ENCODE assay signal across 26 mouse cellular contexts in the genomic region with DNA sequence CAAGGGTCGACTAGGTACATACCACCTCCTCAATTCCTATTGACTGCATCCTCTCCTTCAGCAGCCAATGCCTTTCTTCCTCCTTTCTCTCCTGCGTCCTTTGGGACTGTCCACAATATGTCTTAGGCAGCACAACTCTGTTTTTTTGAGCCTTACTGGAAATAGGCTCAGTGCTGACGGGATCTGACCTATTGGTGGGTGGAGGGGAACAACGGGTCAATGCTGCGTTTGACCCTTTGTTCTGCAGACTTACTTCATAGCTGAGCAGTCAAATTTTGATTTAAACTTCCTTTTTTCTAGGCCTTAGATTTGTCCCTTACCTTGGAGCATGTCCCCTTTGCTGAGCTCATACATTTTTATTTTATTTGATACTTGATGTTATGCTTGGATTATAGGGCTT.
A peak's percentile ranks its signal among the peaks of the same experiment; 100 is the strongest.
DNase-seq lines count a peak whose midpoint lies in the region; ATAC-seq and TF ChIP-seq lines count a peak whose summit lies in the region.
"Had no signal": no experiment of that assay in that cellular context is flagged by ENCODE, and none has a peak within 500 bp of the region (broad histone marks: within the 10 kb centered on the region; RNA-seq: fewer than 3 reads in every experiment).

No protein-coding gene starts in this region.

- H3K9ac ChIP-seq in kidney, embryonic 15.5 days: no peak overlapping the region
- H3K9ac ChIP-seq: embryonic facial prominence, embryonic 12.5 days; hindbrain, embryonic 14.5 days; limb, embryonic 12.5 days; midbrain, embryonic 15.5 days; neural tube, embryonic 15.5 days had no signal

- no peak for TF ChIP-seq CTCF in kidney, adult 2 months (conservative IDR thresholded peaks at IDR 0.05; ENCODE audit: insufficient read depth, insufficient read length, low read depth, low read length)
- TF ChIP-seq CTCF in testis, adult 2 months (IDR thresholded peaks at IDR 0.05; ENCODE audit: control insufficient read depth, insufficient read depth, insufficient replicate concordance, low read depth, low read length): no peak

- H3K27me3 ChIP-seq in kidney, adult 2 months (replicated peaks; ENCODE audit: control insufficient read depth, insufficient read depth, low read length): no peaks in the 10 kb centered on the region
- H3K27me3 ChIP-seq in kidney, embryonic 15.5 days: no peaks in the 10 kb centered on the region
- H3K27me3 ChIP-seq in testis, adult 2 months (ENCODE audit: control insufficient read depth, insufficient read depth, low read length): no peaks in the 10 kb centered on the region
- H3K27me3 ChIP-seq: embryonic facial prominence, embryonic 12.5 days; limb, embryonic 12.5 days; midbrain, embryonic 15.5 days; neural tube, embryonic 15.5 days had no signal

- H3K9me3 ChIP-seq in kidney, embryonic 15.5 days (replicated peaks): no peaks in the 10 kb centered on the region
- H3K9me3 ChIP-seq: embryonic facial prominence, embryonic 12.5 days; limb, embryonic 12.5 days; midbrain, embryonic 10.5 days; midbrain, embryonic 15.5 days; neural tube, embryonic 15.5 days had no signal

- no peaks in the 10 kb centered on the region for H3K4me1 ChIP-seq in kidney, adult 2 months (ENCODE audit: control insufficient read depth, insufficient read depth, low read length)
- H3K4me1 ChIP-seq in kidney, embryonic 15.5 days: 0 out of 2 replicates have a peak, but pooled peaks cover 10% of the 10 kb centered on the region
- no peaks in the 10 kb centered on the region for H3K4me1 ChIP-seq in testis, adult 2 months (ENCODE audit: control insufficient read depth, insufficient read depth, low read length)
- H3K4me1 ChIP-seq: embryonic facial prominence, embryonic 12.5 days; limb, embryonic 12.5 days; midbrain, embryonic 10.5 days; midbrain, embryonic 15.5 days; neural tube, embryonic 15.5 days had no signal

- no peaks in the 10 kb centered on the region for H3K36me3 ChIP-seq in kidney, adult 2 months (ENCODE audit: control insufficient read depth, insufficient read depth, low read length)
- no peaks in the 10 kb centered on the region for H3K36me3 ChIP-seq in kidney, embryonic 15.5 days
- H3K36me3 ChIP-seq in testis, adult 2 months (ENCODE audit: control insufficient read depth, insufficient read depth, low read length): no peaks in the 10 kb centered on the region
- H3K36me3 ChIP-seq: embryonic facial prominence, embryonic 12.5 days; G1E; limb, embryonic 12.5 days; midbrain, embryonic 10.5 days; midbrain, embryonic 15.5 days; neural tube, embryonic 15.5 days had no signal

- peak overlapping the region; percentile 85 for H3K27ac ChIP-seq in kidney, adult 2 months (ENCODE audit: insufficient read depth, low read depth, low read length)
- no peak overlapping the region for H3K27ac ChIP-seq in kidney, embryonic 15.5 days
- H3K27ac ChIP-seq in testis, adult 2 months (ENCODE audit: control insufficient read depth, insufficient read depth, low read depth, low read length): peak overlapping the region; percentile 51
- H3K27ac ChIP-seq: embryonic facial prominence, embryonic 12.5 days; hindbrain, embryonic 14.5 days; layer of hippocampus, adult 2 months; left cerebral cortex, adult 2 months; limb, embryonic 12.5 days; midbrain, embryonic 10.5 days; midbrain, embryonic 15.5 days; neural tube, embryonic 15.5 days had no signal

- no peak overlapping the region for H3K4me3 ChIP-seq in kidney, adult 2 months (ENCODE audit: insufficient read depth, low read depth, low read length)
- H3K4me3 ChIP-seq in kidney, embryonic 15.5 days (replicated peaks): no peak overlapping the region
- no peak overlapping the region for H3K4me3 ChIP-seq in testis, adult 2 months (ENCODE audit: control insufficient read depth, low read depth, low read length)
- H3K4me3 ChIP-seq: embryonic facial prominence, embryonic 12.5 days; layer of hippocampus, adult 2 months; left cerebral cortex, adult 2 months; limb, embryonic 12.5 days; midbrain, embryonic 10.5 days; midbrain, embryonic 15.5 days; neural tube, embryonic 15.5 days had no signal

- TF ChIP-seq POLR2A in kidney, adult 2 months (IDR thresholded peaks at IDR 0.05; ENCODE audit: low read depth, low read length): no peak
- TF ChIP-seq POLR2A in testis, adult 2 months (IDR thresholded peaks at IDR 0.05; ENCODE audit: control insufficient read depth, low read depth, low read length): no peak

- ATAC-seq in kidney, embryonic 15.5 days (replicated peaks; ENCODE audit: low FRiP score): no peak
- ATAC-seq: forebrain, embryonic 14.5 days; intestine, postnatal 0 days; midbrain, embryonic 15.5 days had no signal

- no peak overlapping the region for H3K4me2 ChIP-seq in kidney, embryonic 15.5 days
- H3K4me2 ChIP-seq: embryonic facial prominence, embryonic 12.5 days; heart, embryonic 11.5 days; hindbrain, embryonic 14.5 days; limb, embryonic 12.5 days; midbrain, embryonic 15.5 days; neural tube, embryonic 15.5 days had no signal

- DNase-seq in gastrocnemius, postnatal 25 days: peak; percentile 11
- DNase-seq in gastrocnemius, postnatal 4 days (ENCODE audit: low spot score in 2 of 2): no peak
- peak; percentile 78 for DNase-seq in kidney, adult 2 months
- DNase-seq in testis, postnatal 10 days (ENCODE audit: low spot score): no peak
- no peak for DNase-seq in cerebellum, adult 11-12 months
- DNase-seq: adrenal gland, adult 8-10 months; cerebellum, adult 9-11 months; embryo, embryonic 11 days; lung, postnatal 10 days; retina, postnatal 1 day; right cerebral cortex, postnatal 14 days; thymus, postnatal 14 days had no signal

- WGBS in kidney, adult 2 months: 64% methylated on average over 5 of the region's 5 CpGs
- WGBS in kidney, embryonic 15.5 days: 67% methylated on average over 5 of the region's 5 CpGs

Comparison
In these comparisons a context has a peak if more than half of its experiments do, and no peak if none do; other contexts are left out.
1. DNase-seq: peak in gastrocnemius, postnatal 25 days (single experiment) and kidney, adult 2 months (single experiment); none in gastrocnemius, postnatal 4 days (0 of 2), testis, postnatal 10 days (single experiment) and cerebellum, adult 11-12 months (single experiment).